In genomic region chr13:83820291-83820690, GRCm38 (mm10) we compare ENCODE assay signal across 17 mouse cellular contexts.
DNase-seq lines count a peak whose midpoint lies in the region; ATAC-seq and TF ChIP-seq lines count a peak whose summit lies in the region.
"Had no signal": no experiment of that assay in that cellular context is flagged by ENCODE, and none has a peak within 500 bp of the region (broad histone marks: within the 10 kb centered on the region; RNA-seq: fewer than 3 reads in every experiment).

No protein-coding gene starts in this region.

- TF ChIP-seq CTCF in brain, embryonic 14.5 days (IDR thresholded peaks at IDR 0.05; ENCODE audit: borderline replicate concordance, extremely low read depth, insufficient read depth, insufficient read length), result no peak
- TF ChIP-seq CTCF in lung, adult 2 months (IDR thresholded peaks at IDR 0.05; ENCODE audit: insufficient read depth, low read length), result no peak

- H3K27me3 ChIP-seq in midbrain, embryonic 13.5 days, result no peaks in the 10 kb centered on the region
- no peaks in the 10 kb centered on the region for H3K27me3 ChIP-seq in midbrain, embryonic 11.5 days (ENCODE audit: control insufficient read depth, insufficient read depth, low read length)
- no peaks in the 10 kb centered on the region for H3K27me3 ChIP-seq in forebrain, embryonic 15.5 days
- no peaks in the 10 kb centered on the region for H3K27me3 ChIP-seq in limb, embryonic 13.5 days
- H3K27me3 ChIP-seq: heart, embryonic 13.5 days; lung, embryonic 15.5 days; neural tube, embryonic 12.5 days had no signal

- 0 out of 2 replicates have a peak, but pooled peaks cover 6% of the 10 kb centered on the region for H3K4me1 ChIP-seq in midbrain, embryonic 13.5 days (replicated peaks)
- H3K4me1 ChIP-seq in midbrain, embryonic 11.5 days (ENCODE audit: control insufficient read depth, insufficient read depth, low read length), result no peaks in the 10 kb centered on the region
- H3K4me1 ChIP-seq in forebrain, embryonic 15.5 days, result peaks cover 5% of the 10 kb centered on the region; the same call in 1 of the 2 replicates
- no peaks in the 10 kb centered on the region for H3K4me1 ChIP-seq in limb, embryonic 13.5 days
- H3K4me1 ChIP-seq in lung, adult 2 months (ENCODE audit: control insufficient read depth, insufficient read depth, low read length), result no peaks in the 10 kb centered on the region
- H3K4me1 ChIP-seq: heart, embryonic 13.5 days; lung, embryonic 15.5 days; neural tube, embryonic 12.5 days had no signal

- H3K9me3 ChIP-seq in midbrain, embryonic 13.5 days, result no peaks in the 10 kb centered on the region
- no peaks in the 10 kb centered on the region for H3K9me3 ChIP-seq in midbrain, embryonic 11.5 days (ENCODE audit: control insufficient read depth, low read length)
- no peaks in the 10 kb centered on the region for H3K9me3 ChIP-seq in forebrain, embryonic 15.5 days
- no peaks in the 10 kb centered on the region for H3K9me3 ChIP-seq in limb, embryonic 13.5 days
- H3K9me3 ChIP-seq: G1E; heart, embryonic 13.5 days; lung, embryonic 15.5 days; neural tube, embryonic 12.5 days had no signal

- no peaks in the 10 kb centered on the region for H3K36me3 ChIP-seq in midbrain, embryonic 13.5 days
- no peaks in the 10 kb centered on the region for H3K36me3 ChIP-seq in midbrain, embryonic 11.5 days (ENCODE audit: control insufficient read depth, insufficient read depth, low read length)
- no peaks in the 10 kb centered on the region for H3K36me3 ChIP-seq in forebrain, embryonic 15.5 days
- no peaks in the 10 kb centered on the region for H3K36me3 ChIP-seq in limb, embryonic 13.5 days
- H3K36me3 ChIP-seq: G1E; heart, embryonic 13.5 days; lung, embryonic 15.5 days; neural tube, embryonic 12.5 days had no signal

- WGBS in midbrain, embryonic 13.5 days, result 58% methylated on average over 4 of the region's 4 CpGs
- 67% methylated on average over 4 of the region's 4 CpGs for WGBS in midbrain, embryonic 11.5 days
- WGBS in forebrain, embryonic 15.5 days, result 18% methylated on average over 4 of the region's 4 CpGs
- WGBS in limb, embryonic 13.5 days, result 14% methylated on average over 4 of the region's 4 CpGs
- 56% methylated on average over 4 of the region's 4 CpGs for WGBS in lung, adult 2 months

- no peak for TF ChIP-seq POLR2A in brain, embryonic 14.5 days (IDR thresholded peaks at IDR 0.05; ENCODE audit: borderline replicate concordance, extremely low read depth, insufficient read depth, insufficient read length, poor library complexity, severe bottlenecking)
- TF ChIP-seq POLR2A in lung, adult 2 months (IDR thresholded peaks at IDR 0.05; ENCODE audit: borderline replicate concordance, extremely low read depth, low read depth, low read length), result no peak

- no peak overlapping the region for H3K4me2 ChIP-seq in midbrain, embryonic 13.5 days (replicated peaks)
- no peak overlapping the region for H3K4me2 ChIP-seq in midbrain, embryonic 11.5 days
- H3K4me2 ChIP-seq in forebrain, embryonic 15.5 days (replicated peaks), result no peak overlapping the region
- H3K4me2 ChIP-seq in limb, embryonic 13.5 days (replicated peaks), result no peak overlapping the region
- H3K4me2 ChIP-seq: heart, embryonic 13.5 days; lung, embryonic 15.5 days; neural tube, embryonic 12.5 days had no signal

- no peak overlapping the region for H3K27ac ChIP-seq in midbrain, embryonic 13.5 days
- no peak overlapping the region for H3K27ac ChIP-seq in midbrain, embryonic 11.5 days (ENCODE audit: low read depth, low read length)
- H3K27ac ChIP-seq in forebrain, embryonic 15.5 days (replicated peaks), result no peak overlapping the region; the same call in 1 of the 2 replicates
- no peak overlapping the region for H3K27ac ChIP-seq in limb, embryonic 13.5 days
- H3K27ac ChIP-seq: heart, embryonic 13.5 days; lung, embryonic 15.5 days; neural tube, embryonic 12.5 days had no signal

- no peak overlapping the region for H3K9ac ChIP-seq in midbrain, embryonic 13.5 days (replicated peaks)
- H3K9ac ChIP-seq in midbrain, embryonic 11.5 days (ENCODE audit: low read length), result no peak overlapping the region
- no peak overlapping the region for H3K9ac ChIP-seq in forebrain, embryonic 15.5 days (replicated peaks)
- H3K9ac ChIP-seq in limb, embryonic 13.5 days, result no peak overlapping the region
- H3K9ac ChIP-seq: heart, embryonic 13.5 days; lung, embryonic 15.5 days; neural tube, embryonic 12.5 days had no signal

- ATAC-seq in midbrain, embryonic 13.5 days, result 0 out of 2 replicates have a peak, but pooled peaks have one; percentile 48
- ATAC-seq in midbrain, embryonic 11.5 days (ENCODE audit: low FRiP score), result no peak
- ATAC-seq in forebrain, embryonic 15.5 days (replicated peaks), result peak; percentile 67
- ATAC-seq in limb, embryonic 13.5 days (ENCODE audit: low FRiP score, low read depth), result peak; percentile 54; the same call in 1 of the 2 replicates

- DNase-seq in midbrain, embryonic 11.5 days (ENCODE audit: low spot score, missing footprints), result no peak
- peak; percentile 75 for DNase-seq in brain, embryonic 14.5 days (ENCODE audit: low read depth)
- no peak for DNase-seq in heart, adult 18-20 months
- no peak for DNase-seq in lung, adult 2 months
- DNase-seq: cerebellum, adult 11-12 months; kidney, adult 2 months; kidney, postnatal 25 days; layer of hippocampus, adult 9-11 months; right cerebral cortex, adult 18-20 months; thymus, postnatal 4 days had no signal

- H3K4me3 ChIP-seq in midbrain, embryonic 13.5 days (replicated peaks), result no peak overlapping the region
- no peak overlapping the region for H3K4me3 ChIP-seq in midbrain, embryonic 11.5 days (ENCODE audit: low read depth, low read length)
- H3K4me3 ChIP-seq in forebrain, embryonic 15.5 days, result no peak overlapping the region
- H3K4me3 ChIP-seq in limb, embryonic 13.5 days, result no peak overlapping the region
- no peak overlapping the region for H3K4me3 ChIP-seq in lung, adult 2 months (replicated peaks; ENCODE audit: extremely low read depth, low read depth, low read length)
- H3K4me3 ChIP-seq: heart, embryonic 13.5 days; lung, embryonic 15.5 days; neural tube, embryonic 12.5 days had no signal
